In the genomic region with DNA sequence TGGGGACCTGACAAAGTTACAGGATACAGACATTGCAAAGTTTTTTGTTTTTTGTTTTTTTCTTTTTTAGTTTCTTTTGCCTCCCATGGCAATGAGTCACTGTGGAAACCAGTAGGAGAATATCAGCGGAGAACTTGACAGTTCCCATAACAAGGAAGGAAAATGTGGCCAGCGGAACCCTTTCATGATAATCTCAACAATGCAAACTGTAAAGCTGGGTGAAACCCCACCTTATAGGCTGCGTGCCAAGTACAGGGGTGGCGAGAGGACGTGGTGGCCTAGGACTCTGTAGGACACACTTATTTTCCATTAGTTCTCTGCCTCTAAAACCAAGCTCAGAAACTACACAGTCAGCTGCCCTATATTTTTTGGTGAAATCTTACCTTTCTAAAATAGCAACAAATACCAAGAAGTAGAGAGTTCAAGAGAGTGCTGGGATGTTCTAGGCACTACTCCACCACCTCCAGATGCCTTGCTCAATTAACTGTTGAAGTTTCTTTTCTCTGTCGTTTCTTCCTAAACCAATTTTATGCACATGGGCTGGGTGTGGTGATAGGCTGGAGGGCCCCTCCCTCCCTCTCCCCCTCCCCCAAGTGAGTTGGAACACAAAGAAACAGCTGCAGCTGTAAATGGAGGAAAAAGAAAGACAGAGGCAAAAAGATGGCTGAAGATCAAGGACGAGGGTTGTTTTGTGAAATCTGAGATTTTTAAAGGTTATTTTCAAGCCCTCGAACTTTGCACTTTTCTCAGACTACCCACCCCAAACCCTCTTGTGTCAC, we compare ENCODE assay signal across 8 mouse cellular contexts.
DNase-seq lines count a peak whose midpoint lies in the region; ATAC-seq lines count a peak whose summit lies in the region.

No protein-coding gene starts in this region.

- peak; percentile 4 to 7 for DNase-seq in left cerebral cortex, adult 8-10 months (ENCODE audit: low spot score in 2 of 2)
- no peak for DNase-seq in left cerebral cortex, adult 11 months (ENCODE audit: low spot score)
- DNase-seq in induced T-regulatory cell, adult 2 months (ENCODE audit: low read depth) = peak; percentile 9
- DNase-seq in ovary, postnatal 10 days (ENCODE audit: low spot score) = peak; percentile 19
- no peak for DNase-seq in forebrain, embryonic 11.5 days (ENCODE audit: low spot score)
- DNase-seq in layer of hippocampus, postnatal 36 days = no peak

- no peak overlapping the region for H3K4me2 ChIP-seq in hindbrain, embryonic 13.5 days
- H3K4me2 ChIP-seq in forebrain, embryonic 11.5 days (ENCODE audit: low read depth, low read length, severe bottlenecking) = no peak overlapping the region

- no peak overlapping the region for H3K9ac ChIP-seq in hindbrain, embryonic 13.5 days
- H3K9ac ChIP-seq in forebrain, embryonic 11.5 days (ENCODE audit: low read length) = no peak overlapping the region

- 69% methylated on average over 8 of the region's 8 CpGs for WGBS in hindbrain, embryonic 13.5 days
- WGBS in forebrain, embryonic 11.5 days = 73% methylated on average over 8 of the region's 8 CpGs

- peak; percentile 81 for ATAC-seq in common myeloid progenitor, adult 5-6 weeks (replicated peaks; ENCODE audit: low read depth, poor library complexity, severe bottlenecking)
- no peak for ATAC-seq in hindbrain, embryonic 13.5 days (ENCODE audit: low FRiP score)
- no peak for ATAC-seq in forebrain, embryonic 11.5 days (replicated peaks; ENCODE audit: low FRiP score)

- no peak overlapping the region for H3K27ac ChIP-seq in hindbrain, embryonic 13.5 days
- no peak overlapping the region for H3K27ac ChIP-seq in forebrain, embryonic 11.5 days (ENCODE audit: low read depth, low read length)

- no peak overlapping the region for H3K4me3 ChIP-seq in hindbrain, embryonic 13.5 days
- no peak overlapping the region for H3K4me3 ChIP-seq in forebrain, embryonic 11.5 days (ENCODE audit: low read depth, low read length)

- no peaks in the 10 kb centered on the region for H3K36me3 ChIP-seq in hindbrain, embryonic 13.5 days
- no peaks in the 10 kb centered on the region for H3K36me3 ChIP-seq in forebrain, embryonic 11.5 days (ENCODE audit: control insufficient read depth, insufficient read depth, low read length)

- H3K9me3 ChIP-seq in hindbrain, embryonic 13.5 days = no peaks in the 10 kb centered on the region
- no peaks in the 10 kb centered on the region for H3K9me3 ChIP-seq in forebrain, embryonic 11.5 days (ENCODE audit: control insufficient read depth, low read length)

- H3K4me1 ChIP-seq in hindbrain, embryonic 13.5 days (replicated peaks) = peaks cover 5% of the 10 kb centered on the region; the same call in 1 of the 2 replicates
- H3K4me1 ChIP-seq in forebrain, embryonic 11.5 days (replicated peaks; ENCODE audit: control insufficient read depth, insufficient read depth, low read length) = no peaks in the 10 kb centered on the region

- no peaks in the 10 kb centered on the region for H3K27me3 ChIP-seq in hindbrain, embryonic 13.5 days
- no peaks in the 10 kb centered on the region for H3K27me3 ChIP-seq in forebrain, embryonic 11.5 days (ENCODE audit: control insufficient read depth, insufficient read depth, low read length)

Comparison
In these comparisons a context has a peak if more than half of its experiments do, and no peak if none do; other contexts are left out.
1. DNase-seq: peak in left cerebral cortex, adult 8-10 months (2 of 2), induced T-regulatory cell, adult 2 months (single experiment) and ovary, postnatal 10 days (single experiment); none in left cerebral cortex, adult 11 months (single experiment), forebrain, embryonic 11.5 days (single experiment) and layer of hippocampus, postnatal 36 days (0 of 2).